Mouse (Mus musculus): ENCODE data around the gene Nufip2. TPM values are rescaled to one million over a fixed set of nuclear protein-coding genes. Genes with fewer than 3 reads are reported as not detected.
A peak's percentile ranks its signal among the peaks of the same experiment; 100 is the strongest.

Gene Nufip2
- polyA plus RNA-seq, 1 experiment from 2014 or later = 5.2 TPM

DNA sequence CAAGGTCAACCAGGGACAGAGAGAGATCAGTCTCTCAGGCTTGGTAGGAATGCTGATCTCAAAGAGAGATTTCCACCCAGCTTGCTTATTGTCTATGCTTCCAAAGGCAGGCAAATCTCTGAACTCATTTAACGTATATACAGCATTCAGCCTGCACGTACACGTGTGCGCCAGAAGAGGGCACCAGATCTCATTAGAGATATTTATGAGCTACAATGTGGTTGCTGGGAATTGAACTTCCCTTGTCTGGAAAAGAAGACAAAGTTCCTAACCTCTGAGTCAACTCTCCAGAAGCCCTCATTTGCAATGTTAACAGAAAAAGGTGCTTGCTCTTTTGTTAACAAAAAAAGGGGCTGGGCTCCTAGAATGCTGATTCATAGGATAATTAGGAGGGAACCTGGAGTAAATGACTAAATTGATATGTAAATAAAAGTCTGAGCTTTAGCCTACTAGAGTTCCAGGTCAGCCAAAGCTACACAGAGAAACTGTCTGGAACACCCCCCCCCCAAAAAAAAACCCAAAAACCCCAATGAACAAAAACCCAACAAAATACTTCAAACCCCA, 12.4 kb upstream of the Nufip2 start:
- Histone ChIP-seq H3K4me3 (no peak overlapping the region), H3K36me3 (no peaks in the 10 kb centered on the region), H3K27ac (no peak overlapping the region), H3K9me3 (no peaks in the 10 kb centered on the region), H3K9ac (no peak overlapping the region), H3K4me2 (no peak overlapping the region), H3K4me1 (no peaks in the 10 kb centered on the region), H3K27me3 (no peaks in the 10 kb centered on the region)
- 68% methylated on average over 4 of the region's 4 CpGs for WGBS
- no peak for ATAC-seq (ENCODE audit: insufficient number of reproducible peaks, low FRiP score, low TSS enrichment, low read depth)

GRCm38 (mm10) chr11:77680018-77680417, 5.9 kb upstream of the Nufip2 start:
- H3K9me3 ChIP-seq = no peaks in the 10 kb centered on the region
- no peak overlapping the region for H3K27ac ChIP-seq
- no peaks in the 10 kb centered on the region for H3K27me3 ChIP-seq
- no peaks in the 10 kb centered on the region for H3K36me3 ChIP-seq
- H3K9ac ChIP-seq = no peak overlapping the region
- ATAC-seq (ENCODE audit: insufficient number of reproducible peaks, low FRiP score, low TSS enrichment, low read depth) = no peak
- no peaks in the 10 kb centered on the region for H3K4me1 ChIP-seq
- 36% methylated on average over 2 of the region's 2 CpGs for WGBS
- H3K4me2 ChIP-seq = no peak overlapping the region
- H3K4me3 ChIP-seq = no peak overlapping the region

GRCm38 (mm10) chr11:77684896-77685295, 1.1 kb upstream of the Nufip2 start:
- no peaks in the 10 kb centered on the region for H3K27me3 ChIP-seq
- ATAC-seq (ENCODE audit: insufficient number of reproducible peaks, low FRiP score, low TSS enrichment, low read depth) = no peak
- peaks cover 5% of the 10 kb centered on the region for H3K4me1 ChIP-seq
- H3K36me3 ChIP-seq = no peaks in the 10 kb centered on the region
- no peaks in the 10 kb centered on the region for H3K9me3 ChIP-seq
- WGBS = 71% methylated on average over 2 of the region's 2 CpGs
- no peak overlapping the region for H3K27ac ChIP-seq
- H3K4me3 ChIP-seq = no peak overlapping the region
- H3K4me2 ChIP-seq = no peak overlapping the region
- no peak overlapping the region for H3K9ac ChIP-seq

DNA sequence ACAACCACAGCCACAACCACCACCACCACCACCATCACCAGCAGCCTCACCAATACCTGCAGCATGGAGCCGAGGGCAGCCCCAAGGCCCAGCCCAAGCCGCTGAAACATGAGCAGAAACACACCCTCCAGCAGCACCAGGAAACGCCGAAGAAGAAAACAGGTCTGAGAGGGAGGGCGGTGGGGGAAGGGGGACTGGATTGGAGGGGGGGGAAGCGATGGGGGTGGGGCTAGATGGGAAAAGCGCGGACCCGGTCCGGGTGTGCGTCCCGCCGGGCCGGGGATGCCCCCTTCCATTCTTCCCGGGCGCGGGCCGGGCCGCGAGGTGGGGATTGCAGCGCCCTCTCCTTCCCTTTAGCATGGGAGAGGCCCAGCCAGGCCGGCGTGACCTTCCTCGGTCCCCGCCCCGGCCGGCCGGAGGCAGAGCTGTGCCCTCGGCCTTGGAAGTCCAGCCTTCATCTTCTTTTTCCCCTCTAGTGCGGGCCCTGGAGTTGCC, 438 bp downstream of the Nufip2 start:
- peaks cover 5% of the 10 kb centered on the region for H3K4me1 ChIP-seq
- no peaks in the 10 kb centered on the region for H3K27me3 ChIP-seq
- WGBS = under 1% methylated on average over 30 of the region's 30 CpGs
- no peaks in the 10 kb centered on the region for H3K9me3 ChIP-seq
- peak overlapping the region; percentile 46 for H3K4me2 ChIP-seq
- H3K36me3 ChIP-seq = peaks cover 5% of the 10 kb centered on the region; the same call in 1 of the 2 replicates
- ATAC-seq (ENCODE audit: insufficient number of reproducible peaks, low FRiP score, low TSS enrichment, low read depth) = peak; percentile 44; the same call in 1 of the 2 replicates
- peak overlapping the region; percentile 92 for H3K9ac ChIP-seq
- peak overlapping the region; percentile 99 for H3K27ac ChIP-seq
- H3K4me3 ChIP-seq = peak overlapping the region; percentile 88

- Histone ChIP-seq H3K4me1 (peaks cover 5% of the 10 kb centered on the region), H3K4me2 (peak overlapping the region; percentile 46), H3K4me3 (peak overlapping the region; percentile 88), H3K9ac (peak overlapping the region; percentile 92), H3K27ac (peak overlapping the region; percentile 99), H3K36me3 (peaks cover 11% of the 10 kb centered on the region), H3K9me3 (no peaks in the 10 kb centered on the region), H3K27me3 (no peaks in the 10 kb centered on the region)
- ATAC-seq (ENCODE audit: insufficient number of reproducible peaks, low FRiP score, low TSS enrichment, low read depth) = no peak
- under 1% methylated on average over 55 of the region's 76 CpGs for WGBS
These were observed 1.0 kb downstream of the Nufip2 start for GRCm38 (mm10) chr11:77686841-77687540.

- peak overlapping the region; percentile 99 for H3K27ac ChIP-seq
- peak overlapping the region; percentile 46 for H3K4me2 ChIP-seq
- H3K4me1 ChIP-seq = peaks cover 6% of the 10 kb centered on the region
- H3K27me3 ChIP-seq = no peaks in the 10 kb centered on the region
- peak overlapping the region; percentile 88 for H3K4me3 ChIP-seq
- H3K36me3 ChIP-seq = peaks cover 17% of the 10 kb centered on the region
- H3K9ac ChIP-seq = peak overlapping the region; percentile 92
- ATAC-seq (ENCODE audit: insufficient number of reproducible peaks, low FRiP score, low TSS enrichment, low read depth) = no peak
- H3K9me3 ChIP-seq = no peaks in the 10 kb centered on the region
- WGBS = 1% methylated on average over 25 of the region's 40 CpGs
These were observed 1.7 kb downstream of the Nufip2 start for GRCm38 (mm10) chr11:77687541-77688131.

- no peaks in the 10 kb centered on the region for H3K27me3 ChIP-seq
- no peak overlapping the region for H3K4me3 ChIP-seq
- peaks cover 43% of the 10 kb centered on the region for H3K36me3 ChIP-seq
- 94% methylated on average over 3 of the region's 3 CpGs for WGBS
- no peak overlapping the region for H3K9ac ChIP-seq
- no peaks in the 10 kb centered on the region for H3K9me3 ChIP-seq
- H3K4me1 ChIP-seq = peaks cover 8% of the 10 kb centered on the region
- H3K4me2 ChIP-seq = no peak overlapping the region
- no peak for ATAC-seq (ENCODE audit: insufficient number of reproducible peaks, low FRiP score, low TSS enrichment, low read depth)
- H3K27ac ChIP-seq = no peak overlapping the region
These were observed 7.1 kb downstream of the Nufip2 start for GRCm38 (mm10) chr11:77693026-77693425.

DNA sequence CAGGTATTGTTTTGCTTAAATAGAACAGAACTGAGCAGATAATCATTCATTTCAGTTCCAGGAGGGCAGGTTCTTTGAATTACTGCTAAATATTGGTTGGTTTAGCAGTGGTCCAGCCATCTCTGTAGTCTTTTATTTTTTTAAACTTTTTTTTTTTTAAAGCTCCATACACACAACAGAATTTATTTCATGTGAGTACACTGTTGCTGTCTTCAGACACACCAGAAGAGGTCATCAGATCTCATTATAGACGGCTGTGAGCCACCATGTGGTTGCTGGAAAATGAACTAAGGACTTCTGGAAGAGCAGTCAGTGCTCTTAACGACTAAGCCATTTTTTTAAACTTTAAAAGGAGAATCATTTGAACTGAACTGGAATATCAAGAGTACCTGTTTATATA, 11.3 kb downstream of the Nufip2 start:
- WGBS = 56% methylated on average over 2 of the region's 2 CpGs
- Histone ChIP-seq H3K27ac (no peak overlapping the region), H3K27me3 (no peaks in the 10 kb centered on the region), H3K36me3 (peaks cover 46% of the 10 kb centered on the region), H3K4me3 (no peak overlapping the region), H3K9ac (no peak overlapping the region), H3K4me2 (no peak overlapping the region), H3K9me3 (no peaks in the 10 kb centered on the region), H3K4me1 (0 out of 2 replicates have a peak, but pooled peaks cover 3% of the 10 kb centered on the region)
- ATAC-seq (ENCODE audit: insufficient number of reproducible peaks, low FRiP score, low TSS enrichment, low read depth) = no peak

- WGBS = 92% methylated on average over 3 of the region's 3 CpGs
- peaks cover 39% of the 10 kb centered on the region for H3K36me3 ChIP-seq
- no peak for ATAC-seq (ENCODE audit: insufficient number of reproducible peaks, low FRiP score, low TSS enrichment, low read depth)
These were observed 20.0 kb downstream of the Nufip2 start for GRCm38 (mm10) chr11:77705920-77706319.

GRCm38 (mm10) chr11:77709039-77709438, 23.1 kb downstream of the Nufip2 start:
- Histone ChIP-seq H3K4me2 (no peak overlapping the region), H3K4me3 (no peak overlapping the region), H3K4me1 (no peaks in the 10 kb centered on the region), H3K9ac (no peak overlapping the region), H3K9me3 (no peaks in the 10 kb centered on the region), H3K36me3 (peaks cover 26% of the 10 kb centered on the region), H3K27me3 (no peaks in the 10 kb centered on the region), H3K27ac (no peak overlapping the region)
- no peak for ATAC-seq (ENCODE audit: insufficient number of reproducible peaks, low FRiP score, low TSS enrichment, low read depth)
- WGBS = 61% methylated on average over 3 of the region's 3 CpGs

More at GRCm38 (mm10) chr11:77705920-77706319, 20.0 kb downstream of the Nufip2 start:
- Histone ChIP-seq H3K9ac (no peak overlapping the region), H3K27me3 (no peaks in the 10 kb centered on the region), H3K9me3 (no peaks in the 10 kb centered on the region), H3K4me1 (no peaks in the 10 kb centered on the region), H3K4me3 (no peak overlapping the region), H3K4me2 (no peak overlapping the region), H3K27ac (no peak overlapping the region)

DNA sequence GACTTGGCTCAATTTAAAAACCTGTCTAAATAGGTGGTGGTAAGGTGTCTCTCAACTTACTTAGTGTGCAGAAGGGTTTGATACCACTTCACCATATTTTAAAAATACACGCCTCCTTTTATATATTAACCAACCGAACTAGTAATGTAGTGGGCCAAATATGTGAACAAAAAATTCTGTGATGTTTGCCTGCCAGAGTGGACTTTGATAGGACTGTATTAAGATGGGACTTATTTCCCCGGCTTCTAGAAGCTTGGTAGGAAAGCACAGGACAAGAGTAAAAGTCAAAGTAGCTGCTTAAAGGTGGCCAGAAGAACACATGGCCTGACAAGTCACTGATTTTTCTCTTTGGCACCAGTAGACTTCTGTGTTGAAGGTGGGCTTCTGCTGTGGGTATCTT, 27.8 kb downstream of the Nufip2 start:
- Histone ChIP-seq H3K4me2 (no peak overlapping the region), H3K27me3 (no peaks in the 10 kb centered on the region), H3K9ac (no peak overlapping the region), H3K36me3 (peaks cover 21% of the 10 kb centered on the region), H3K4me3 (no peak overlapping the region), H3K27ac (no peak overlapping the region), H3K9me3 (no peaks in the 10 kb centered on the region), H3K4me1 (no peaks in the 10 kb centered on the region)
- 93% methylated on average over 3 of the region's 3 CpGs for WGBS
- no peak for ATAC-seq (ENCODE audit: insufficient number of reproducible peaks, low FRiP score, low TSS enrichment, low read depth)

DNA sequence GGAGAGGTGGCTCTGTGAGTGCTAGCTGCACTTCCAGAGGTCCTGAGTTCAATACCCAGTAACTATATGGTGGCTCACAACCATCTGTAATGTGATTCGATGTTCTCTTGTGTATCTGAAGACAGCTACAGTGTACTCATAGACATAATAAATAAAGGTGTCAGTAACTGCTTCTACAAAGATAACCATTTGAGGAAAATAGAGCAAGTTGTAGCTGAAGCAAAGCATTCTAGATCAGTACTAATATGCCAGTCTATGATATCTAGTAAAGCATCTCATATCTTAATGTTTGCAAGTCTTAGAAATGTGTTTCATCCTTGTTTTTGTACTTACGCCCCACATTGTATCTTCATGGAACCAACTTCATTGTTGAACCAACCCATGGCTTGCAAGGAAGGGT, 33.1 kb downstream of the Nufip2 start:
- Histone ChIP-seq H3K27me3 (no peaks in the 10 kb centered on the region), H3K9me3 (no peaks in the 10 kb centered on the region), H3K4me2 (no peak overlapping the region), H3K4me1 (no peaks in the 10 kb centered on the region), H3K9ac (no peak overlapping the region), H3K36me3 (0 out of 2 replicates have a peak, but pooled peaks cover 5% of the 10 kb centered on the region), H3K27ac (no peak overlapping the region), H3K4me3 (no peak overlapping the region)
- ATAC-seq (ENCODE audit: insufficient number of reproducible peaks, low FRiP score, low TSS enrichment, low read depth) = no peak
- WGBS = 97% methylated on average over 2 of the region's 2 CpGs
